Mouse (Mus musculus) midbrain, embryonic 11.5 days (tissue): ENCODE measurements around the gene Igfl3. TPM values are rescaled to one million over a fixed set of nuclear protein-coding genes. Genes with fewer than 3 reads are reported as not detected.

Experiments
- ATAC-seq: fragments of 200-750 bp; cut with Nextera tagmentation; 2 replicates; pipeline ENCODE4 v1.8.0; 2017; ENCODE audit warnings: moderate TSS enrichment, moderate library complexity; ENCODE audit not compliant: low FRiP score
- DNase-seq: peaks from one replicate; pipeline ENCODE4 v3.0.0; 2015; ENCODE audit warnings: low spot score; ENCODE audit errors: missing footprints
- H3K27ac ChIP-seq: fragments of 300-500 bp; sonication (generic); 2 replicates; pipeline ENCODE4 v1.5.1; 2014; ENCODE audit warnings: low read depth, low read length
- H3K27me3 ChIP-seq: fragments of 300-500 bp; sonication (generic); 2 replicates; pipeline ENCODE4 v1.6.1; 2014; ENCODE audit warnings: mild to moderate bottlenecking, low read length, moderate library complexity, mixed read lengths; ENCODE audit not compliant: control insufficient read depth, insufficient read depth
- H3K36me3 ChIP-seq: fragments of 300-500 bp; sonication (generic); 2 replicates; pipeline ENCODE4 v1.6.1; 2014; ENCODE audit warnings: mild to moderate bottlenecking, low read length, moderate library complexity, mixed read lengths; ENCODE audit not compliant: control insufficient read depth, insufficient read depth
- H3K4me1 ChIP-seq: fragments of 300-500 bp; sonication (generic); 2 replicates; pipeline ENCODE4 v1.6.1; 2014; ENCODE audit warnings: low read length; ENCODE audit not compliant: control insufficient read depth, insufficient read depth
- H3K4me2 ChIP-seq: fragments of 300-500 bp; sonication (generic); 2 replicates; pipeline ENCODE4 v1.6.1; 2014; ENCODE audit warnings: mild to moderate bottlenecking, moderate library complexity
- H3K4me3 ChIP-seq: fragments of 300-500 bp; sonication (generic); 2 replicates; pipeline ENCODE4 v1.5.1; 2014; ENCODE audit warnings: low read depth, low read length
- H3K9ac ChIP-seq: fragments of 300-500 bp; sonication (generic); 2 replicates; pipeline ENCODE4 v1.6.1; 2014; ENCODE audit warnings: low read length
- H3K9me3 ChIP-seq: fragments of 300-500 bp; sonication (generic); 2 replicates; pipeline ENCODE4 v1.6.1; 2016; ENCODE audit warnings: low read length; ENCODE audit not compliant: control insufficient read depth
- WGBS: fragments of 180-500 bp; shearing (Covaris S2); extraction: QIAGEN DNeasy Blood & Tissue Kit; methylation state at CpG from one replicate; pipeline ENCODE4 v1.1.7; 2014; 5-methylcytosine and 5-hydroxymethylcytosine counted together
- polyA plus RNA-seq: library from polyadenylated mRNA; unstranded; fragments of >200 nt; fragmentation: Nextera tagmentation; extraction: Ambion mirVana; gene quantifications from 2 replicates; pipeline ENCODE4 v1.2.1, GENCODE M21; 2014

The Igfl3 gene
- not detected in 2 replicates for polyA plus RNA-seq

DNA sequence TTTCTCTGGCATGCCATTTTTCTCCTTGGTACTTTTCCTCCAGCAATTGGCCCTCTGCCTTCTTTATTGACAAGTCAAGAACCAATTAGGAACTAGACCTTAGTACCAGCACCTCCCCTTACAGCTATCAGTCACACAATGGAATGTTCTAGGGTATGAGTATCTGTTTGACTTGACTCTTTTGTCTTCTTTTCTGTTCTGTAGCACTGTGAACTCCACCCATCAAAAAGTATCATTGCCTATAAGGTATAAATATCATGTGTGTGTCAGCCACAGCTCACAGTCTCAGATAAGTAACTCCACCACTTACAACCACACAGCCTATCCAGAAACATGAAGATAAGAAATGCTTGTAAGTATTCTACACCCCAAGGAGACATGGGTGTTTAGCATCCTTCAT, at the start of gene Igfl3:
TSS of gene Igfl3 (plus strand) at position 301 of the 400 bp plus-strand sequence.
- H3K36me3 ChIP-seq = no peaks in the 10 kb centered on the region
- DNase-seq = no peak
- no peaks in the 10 kb centered on the region for H3K4me1 ChIP-seq
- H3K4me2 ChIP-seq = no peak within 1 kb of the TSS
- no peak within 1 kb of the TSS for H3K4me3 ChIP-seq
- no peak within 1 kb of the TSS for H3K27ac ChIP-seq
- peaks cover 26% of the 10 kb centered on the region for H3K9me3 ChIP-seq
- no peak for ATAC-seq
- no peak within 1 kb of the TSS for H3K9ac ChIP-seq
- no peaks in the 10 kb centered on the region for H3K27me3 ChIP-seq

DNA sequence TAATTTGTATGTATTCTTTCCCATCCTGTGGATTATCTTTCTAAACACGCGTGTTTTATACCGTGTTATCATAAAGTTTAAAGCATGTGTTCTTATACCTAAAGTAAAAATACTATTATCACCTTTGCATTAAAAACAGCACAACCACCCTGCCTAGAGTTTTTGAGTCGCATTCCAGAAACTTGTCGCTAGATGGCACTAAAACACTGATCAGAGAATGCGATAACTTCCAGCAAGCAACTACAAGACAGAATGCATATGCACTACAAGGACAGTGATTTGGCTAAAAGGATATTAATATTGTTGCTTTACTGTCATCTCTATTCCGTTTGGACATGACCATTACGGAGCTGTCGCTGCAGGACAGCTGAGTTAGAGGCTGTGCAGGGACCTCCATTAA, 34.6 kb downstream of the Igfl3 start:
- WGBS = 10% methylated on average over 9 of the region's 9 CpGs
- no peaks in the 10 kb centered on the region for H3K4me1 ChIP-seq
- DNase-seq (peak; percentile 82), ATAC-seq (no peak)
- H3K9ac ChIP-seq = no peak overlapping the region
- H3K36me3 ChIP-seq = no peaks in the 10 kb centered on the region
- H3K27me3 ChIP-seq = no peaks in the 10 kb centered on the region
- no peak overlapping the region for H3K4me3 ChIP-seq
- H3K4me2 ChIP-seq = no peak overlapping the region
- no peak overlapping the region for H3K27ac ChIP-seq
- H3K9me3 ChIP-seq = no peaks in the 10 kb centered on the region

DNA sequence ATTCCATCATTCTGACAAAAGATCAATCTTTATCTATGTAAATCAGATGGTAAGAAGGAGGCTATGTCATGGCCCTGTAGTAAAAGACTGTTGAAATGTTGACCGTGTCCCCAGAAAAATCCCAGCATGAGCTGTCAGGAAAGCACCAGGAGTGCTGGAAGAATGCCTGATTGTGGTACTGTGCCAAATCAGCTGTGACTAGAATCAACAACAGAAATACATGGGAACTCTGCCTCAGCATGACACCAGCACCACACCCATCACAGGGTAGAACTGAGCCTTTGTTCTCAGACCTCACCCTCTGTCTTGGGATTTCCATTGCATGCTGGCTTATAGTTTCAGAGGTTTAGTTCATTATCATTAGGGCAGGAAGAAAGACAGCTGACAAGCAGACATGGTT, 38.4 kb downstream of the Igfl3 start:
- Histone ChIP-seq H3K36me3 (no peaks in the 10 kb centered on the region), H3K4me1 (no peaks in the 10 kb centered on the region), H3K27ac (no peak overlapping the region), H3K9me3 (no peaks in the 10 kb centered on the region; the same call in 1 of the 2 replicates), H3K4me3 (no peak overlapping the region), H3K4me2 (no peak overlapping the region), H3K27me3 (no peaks in the 10 kb centered on the region), H3K9ac (no peak overlapping the region)
- DNase-seq (no peak), ATAC-seq (no peak)
- WGBS = 70% methylated on average over 1 of the region's 1 CpGs

Other genes starting within 250 kb of the Igfl3 start
- not detected in 2 replicates for gene Ceacam11, start 204.4 kb upstream of the Igfl3 start, polyA plus RNA-seq
- not detected in 2 replicates for gene Ceacam13, start 166.6 kb upstream of the Igfl3 start, polyA plus RNA-seq
- gene Ceacam12, start 110.6 kb upstream of the Igfl3 start, polyA plus RNA-seq = not detected in 2 replicates
- not detected in 2 replicates for gene Mill1, start 68.9 kb downstream of the Igfl3 start, polyA plus RNA-seq
- gene Psg18, start 178.5 kb downstream of the Igfl3 start, polyA plus RNA-seq = not detected in 2 replicates